Mouse (Mus musculus) spleen, embryonic (tissue): Measurements from ENCODE around the gene Plcb4.

ENCODE experiments used
- CTCF ChIA-PET: fragments of 350-600 bp; sonication (Branson Sonifier 250); formaldehyde crosslinking; loops from one replicate; lab custom pipeline; 2022; lab: Charles Lee

The Plcb4 gene

GRCm38 (mm10) chr2:135854059-135854458 is 195.2 kb downstream of the Plcb4 start:
- CTCF ChIA-PET, result no interaction called here

- CTCF ChIA-PET, result no interaction called here
Measured at GRCm38 (mm10) chr2:135855890-135856490, 197.2 kb downstream of the Plcb4 start.

GRCm38 (mm10) chr2:135856826-135857225 is 198.0 kb downstream of the Plcb4 start:
- CTCF ChIA-PET, result no interaction called here

GRCm38 (mm10) chr2:135861531-135862488 is 203.0 kb downstream of the Plcb4 start:
- CTCF ChIA-PET, result no interaction called here

- CTCF ChIA-PET, result no interaction called here
Measured at GRCm38 (mm10) chr2:135862489-135863390, 203.9 kb downstream of the Plcb4 start.

- CTCF ChIA-PET, result no interaction called here
Measured at GRCm38 (mm10) chr2:135863391-135864076, 204.7 kb downstream of the Plcb4 start.

GRCm38 (mm10) chr2:135866421-135866820 is 207.6 kb downstream of the Plcb4 start:
- CTCF ChIA-PET, result no interaction called here

- CTCF ChIA-PET, result no interaction called here
Measured at GRCm38 (mm10) chr2:135866838-135867237, 208.0 kb downstream of the Plcb4 start.

- CTCF ChIA-PET, result no interaction called here
Measured at GRCm38 (mm10) chr2:135869637-135870036, 210.8 kb downstream of the Plcb4 start.

- CTCF ChIA-PET, result no interaction called here
Measured at GRCm38 (mm10) chr2:135873146-135873545, 214.3 kb downstream of the Plcb4 start.

GRCm38 (mm10) chr2:135873761-135874160 is 214.9 kb downstream of the Plcb4 start:
- CTCF ChIA-PET, result no interaction called here

GRCm38 (mm10) chr2:135875549-135875948 is 216.7 kb downstream of the Plcb4 start:
- CTCF ChIA-PET, result no interaction called here

GRCm38 (mm10) chr2:135879356-135879755 is 220.5 kb downstream of the Plcb4 start:
- CTCF ChIA-PET, result no interaction called here

- CTCF ChIA-PET, result no interaction called here
Measured at GRCm38 (mm10) chr2:135880269-135880760, 221.5 kb downstream of the Plcb4 start.

- CTCF ChIA-PET, result no interaction called here
Measured at GRCm38 (mm10) chr2:135883359-135883758, 224.5 kb downstream of the Plcb4 start.

GRCm38 (mm10) chr2:135884534-135885180 is 225.8 kb downstream of the Plcb4 start:
- CTCF ChIA-PET, result no interaction called here

- CTCF ChIA-PET, result no interaction called here
Measured at GRCm38 (mm10) chr2:135885607-135886006, 226.8 kb downstream of the Plcb4 start.

- CTCF ChIA-PET, result no interaction called here
Measured at GRCm38 (mm10) chr2:135886081-135886679, 227.4 kb downstream of the Plcb4 start.

- CTCF ChIA-PET, result no interaction called here
Measured at GRCm38 (mm10) chr2:135887805-135888204, 229.0 kb downstream of the Plcb4 start.

- CTCF ChIA-PET, result no interaction called here
Measured at GRCm38 (mm10) chr2:135888206-135888605, 229.4 kb downstream of the Plcb4 start.
